Mouse (Mus musculus) lung, postnatal 0 days (tissue): ENCODE data around the gene Pi4ka.

Experiments used
- CTCF ChIP-seq: IDR thresholded peaks from 2 replicates; pipeline ENCODE4 v1.5.1; 2016; ENCODE audit warnings: antibody characterized with exemption, mild to moderate bottlenecking
- EP300 ChIP-seq: IDR thresholded peaks from 2 replicates; pipeline ENCODE4 v1.6.1; 2016; ENCODE audit warnings: antibody characterized with exemption, mild to moderate bottlenecking, control low read depth

GRCm38 (mm10) chr16:17303521-17304245, 102.4 kb downstream of the Pi4ka start:
- TF ChIP-seq CTCF: no peak
- TF ChIP-seq EP300: no peak
